Mouse (Mus musculus) T-helper 2 cell (primary cell): Measurements from ENCODE around the gene Grk5.

Source experiments
- in situ Hi-C: fragments of 300-600 bp; cut with MboI, MseI; formaldehyde crosslinking; loops from one replicate; pipeline ENCODE4 v1.15.1; 2025; ENCODE audit warnings: high pct_unique_total_duplicates

The Grk5 gene

GRCm38 (mm10) chr19:61056783-61057410, 167.3 kb downstream of the Grk5 start:
- in situ Hi-C loops, result no loop called here

- in situ Hi-C loops, result no loop called here
Measured at GRCm38 (mm10) chr19:61057581-61057980, 168.0 kb downstream of the Grk5 start.

DNA sequence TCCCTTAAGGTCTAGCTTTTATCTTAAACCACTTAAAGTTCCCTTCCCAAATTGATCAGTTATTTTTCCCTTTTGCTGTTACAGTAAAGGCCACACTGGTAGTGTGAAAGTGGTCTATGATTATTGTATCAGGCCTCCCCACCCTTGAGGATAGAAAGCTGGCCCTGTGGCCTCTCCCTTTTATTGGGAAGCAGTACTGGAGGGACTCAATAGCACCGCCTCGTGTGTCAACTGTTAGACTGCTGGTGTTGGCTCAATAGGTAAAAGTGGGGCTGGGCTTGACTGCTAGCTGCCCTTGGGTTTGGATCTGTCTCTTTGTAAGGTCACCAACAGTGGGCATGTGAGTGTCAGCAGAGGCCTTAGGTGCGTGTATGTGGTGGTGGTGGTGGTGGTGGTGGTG, 174.8 kb downstream of the Grk5 start:
- in situ Hi-C loops, result no loop called here

- in situ Hi-C loops, result no loop called here
Measured at GRCm38 (mm10) chr19:61065011-61065410, 175.5 kb downstream of the Grk5 start.

- in situ Hi-C loops, result loop anchor here (5.0 kb wide), 1 partner anchor 236 kb away; no protein-coding TSS in a partner anchor
Measured at GRCm38 (mm10) chr19:61078622-61079021, 189.1 kb downstream of the Grk5 start.

DNA sequence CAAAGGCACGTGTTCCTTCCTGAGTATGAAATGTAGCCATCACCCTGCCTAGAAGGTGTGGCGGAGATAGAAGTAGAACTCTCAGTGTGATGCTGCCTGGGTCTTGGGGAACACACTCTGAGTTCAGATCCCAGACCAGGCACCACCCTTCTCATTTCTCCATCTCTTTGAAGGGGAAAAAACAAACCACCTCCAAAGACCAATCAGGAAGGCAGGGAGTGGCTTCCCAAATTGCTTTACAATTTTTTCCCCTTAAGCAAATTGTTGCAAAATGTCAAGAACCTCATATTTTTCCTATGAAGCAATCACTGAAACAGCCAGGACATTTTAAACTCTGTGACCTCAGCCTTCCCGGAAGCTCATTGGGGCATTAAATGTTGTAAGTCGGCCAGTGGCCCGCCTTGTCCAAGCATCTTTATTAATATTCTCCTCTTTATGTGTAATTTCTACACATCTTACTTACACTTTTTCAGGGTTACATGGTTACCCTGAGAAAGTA, 190.8 kb downstream of the Grk5 start:
- in situ Hi-C loops, result loop anchor here (5.0 kb wide), 2 partner anchors 193 to 258 kb away; partner anchors contain the start of gene Grk5

GRCm38 (mm10) chr19:61083006-61083405, 193.5 kb downstream of the Grk5 start:
- in situ Hi-C loops, result loop anchor here (5.0 kb wide), 2 partner anchors 196 to 261 kb away; partner anchors contain the start of gene Grk5

DNA sequence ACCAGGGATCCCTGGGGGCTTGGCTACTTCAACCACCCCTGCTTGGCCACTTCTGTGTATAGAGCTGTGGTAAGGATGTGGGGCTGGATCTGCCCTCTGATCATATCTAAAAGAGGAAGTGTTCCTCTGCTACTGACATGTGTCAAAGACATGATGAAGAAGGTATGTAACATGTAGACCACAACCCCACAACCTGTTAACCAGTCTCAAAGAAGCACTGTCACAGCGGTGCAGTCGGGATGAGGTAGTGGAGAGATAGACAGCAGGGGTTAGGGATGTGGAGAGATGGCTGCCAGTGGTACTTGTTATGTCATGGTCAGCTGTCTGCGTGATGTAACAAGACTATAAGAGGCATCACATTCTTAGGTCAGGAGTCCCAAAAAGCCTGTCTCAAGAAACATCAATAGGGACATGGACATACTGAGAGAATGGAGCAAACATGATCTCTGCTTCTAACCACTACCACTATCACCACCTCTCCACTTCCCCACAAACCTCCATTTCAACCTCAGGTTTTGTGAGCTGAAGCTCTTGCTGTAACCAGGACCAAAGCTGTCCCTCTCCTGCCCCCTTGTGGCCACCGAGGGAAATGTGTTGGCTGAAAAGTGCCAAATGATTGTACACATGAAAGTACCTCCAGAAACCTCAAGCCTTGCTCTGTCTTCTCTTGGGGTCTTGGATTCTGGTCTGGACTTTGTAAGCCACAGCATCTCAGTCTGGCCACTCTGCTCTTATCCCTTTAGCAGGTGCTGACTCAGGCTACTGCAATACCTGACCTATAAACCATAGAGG, 194.8 kb downstream of the Grk5 start:
- in situ Hi-C loops, result loop anchor here (5.0 kb wide), 2 partner anchors 197 to 262 kb away; partner anchors contain the start of gene Grk5

DNA sequence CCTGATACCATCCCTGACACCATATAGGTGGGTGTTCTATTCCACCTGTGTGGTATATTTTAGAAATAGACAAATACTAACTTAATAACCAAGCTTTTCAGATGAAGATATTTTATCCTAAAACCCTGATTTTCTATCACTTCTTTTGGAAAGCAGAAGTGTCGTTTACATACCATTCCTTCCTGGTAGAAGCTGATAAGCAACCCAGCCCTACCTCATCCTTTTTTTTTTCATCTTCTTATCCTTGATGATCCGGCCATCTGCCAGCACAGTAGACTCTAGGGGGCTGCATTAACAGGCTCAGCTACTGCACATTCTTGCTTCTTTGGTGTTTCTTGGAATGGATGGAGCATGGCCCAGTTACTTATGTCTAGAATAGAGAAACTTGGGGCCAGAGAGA, 195.7 kb downstream of the Grk5 start:
- in situ Hi-C loops, result no loop called here

DNA sequence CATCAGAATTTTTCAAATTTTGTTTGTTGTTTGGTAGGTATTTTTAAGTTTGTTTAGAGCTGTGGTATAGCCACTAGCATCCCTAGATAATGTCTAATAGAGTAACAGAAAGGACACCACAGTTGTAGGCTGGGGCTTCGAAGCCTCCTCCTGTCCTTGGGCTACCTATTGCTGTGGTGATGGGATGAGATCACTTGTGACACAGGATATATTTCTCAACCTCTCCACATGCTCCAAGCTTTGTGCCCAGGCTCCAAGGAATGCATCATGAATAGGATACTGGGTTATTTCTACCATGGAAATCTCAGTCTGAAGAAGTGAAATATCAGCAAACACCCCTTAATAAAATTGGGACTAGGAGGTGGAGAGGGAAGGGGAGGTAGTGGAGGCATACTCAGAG, 198.2 kb downstream of the Grk5 start:
- in situ Hi-C loops, result no loop called here

GRCm38 (mm10) chr19:61089001-61089400, 199.5 kb downstream of the Grk5 start:
- in situ Hi-C loops, result no loop called here

- in situ Hi-C loops, result no loop called here
Measured at GRCm38 (mm10) chr19:61090541-61090940, 201.0 kb downstream of the Grk5 start.

GRCm38 (mm10) chr19:61096776-61097175, 207.2 kb downstream of the Grk5 start:
- in situ Hi-C loops, result no loop called here

DNA sequence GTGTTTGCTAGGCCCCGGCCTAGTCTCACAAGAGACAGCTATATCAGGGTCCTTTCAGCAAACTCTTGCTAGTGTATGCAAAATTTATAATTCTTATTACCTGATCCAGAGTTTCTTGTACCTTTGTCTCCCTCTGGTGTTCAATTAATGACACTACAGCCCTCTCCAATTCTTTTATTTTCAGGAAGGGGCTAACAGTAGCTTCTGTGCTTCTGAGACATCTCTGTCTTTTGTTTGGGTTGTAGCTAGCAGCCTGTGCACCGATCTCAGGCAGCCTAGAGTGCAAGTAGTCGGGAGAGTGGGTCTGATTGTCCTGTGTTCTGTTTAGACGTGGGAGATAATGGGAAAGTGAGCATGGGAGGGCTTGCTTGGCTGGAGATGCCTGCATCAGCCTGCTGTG, 208.2 kb downstream of the Grk5 start:
- in situ Hi-C loops, result no loop called here

DNA sequence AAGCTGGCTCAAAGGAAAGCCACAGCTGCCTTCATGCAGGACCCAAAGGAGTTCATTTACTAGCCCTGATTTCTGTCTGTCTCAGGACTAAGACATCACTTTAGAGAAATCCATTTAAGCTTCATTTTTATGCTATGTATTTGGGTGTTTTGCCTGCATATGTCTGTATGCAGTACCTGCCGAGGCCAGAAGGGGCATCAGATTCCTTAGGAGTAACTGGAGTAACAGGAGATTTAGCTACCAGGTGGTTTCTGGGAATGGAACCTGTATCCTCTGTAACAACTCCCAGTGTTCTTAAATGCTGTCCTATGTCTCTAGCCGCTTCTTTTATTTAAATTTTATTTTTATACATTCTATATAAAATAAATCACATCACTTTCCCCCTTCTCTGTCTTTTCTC, 220.6 kb downstream of the Grk5 start:
- in situ Hi-C loops, result no loop called here

- in situ Hi-C loops, result no loop called here
Measured at GRCm38 (mm10) chr19:61131096-61131495, 241.5 kb downstream of the Grk5 start.

DNA sequence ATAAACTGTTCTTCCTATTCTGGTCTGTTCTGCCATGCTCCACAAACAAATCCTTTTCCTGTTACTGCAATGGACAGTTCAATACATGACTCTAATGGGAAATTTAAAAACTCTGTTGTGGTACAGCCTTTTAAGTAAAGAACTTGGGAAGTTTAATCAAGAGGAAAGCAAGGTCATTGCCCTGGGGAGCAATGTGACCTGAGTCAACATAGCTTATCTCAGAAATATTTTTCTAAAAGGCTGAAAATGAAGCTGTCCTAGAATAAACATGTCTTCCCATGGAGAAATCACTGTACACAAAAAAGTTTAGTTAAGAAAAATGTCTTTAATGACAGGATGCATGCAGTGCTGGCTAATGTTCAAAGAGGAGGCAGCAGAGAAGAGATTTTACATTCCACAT, 249.1 kb downstream of the Grk5 start:
- in situ Hi-C loops, result no loop called here

GRCm38 (mm10) chr19:61140342-61141206, 251.0 kb downstream of the Grk5 start, which contains the start of gene Zfp950:
TSS of gene Zfp950 (minus strand) at chr19:61140840.
- in situ Hi-C loops, result no loop called here

DNA sequence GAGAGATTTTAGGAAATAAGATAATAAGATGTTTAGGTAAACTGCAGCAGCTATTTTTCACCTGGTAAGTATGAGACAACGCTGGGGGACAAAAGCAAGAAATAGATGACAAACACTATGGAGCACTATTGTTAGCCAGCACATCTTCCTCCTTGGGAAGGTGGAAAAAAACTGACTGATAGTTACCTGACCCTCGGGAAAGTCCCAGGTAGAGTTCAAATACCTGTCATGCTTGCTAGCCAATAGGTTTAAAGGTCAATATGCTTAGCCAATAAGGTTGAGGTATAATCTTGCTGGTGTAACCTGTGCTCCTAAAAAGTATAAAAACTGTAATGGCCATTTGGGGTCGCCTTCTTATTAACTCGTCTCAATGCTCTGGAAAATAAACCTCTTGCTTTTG, 251.8 kb downstream of the Grk5 start:
- in situ Hi-C loops, result no loop called here
